Mouse (Mus musculus) hindbrain, embryonic 11.5 days (tissue): Measurements from ENCODE around the gene Spon1. TPM values are rescaled to one million over a fixed set of nuclear protein-coding genes. Genes with fewer than 3 reads are reported as not detected.

Source experiments
- ATAC-seq: fragments of 200-750 bp; cut with Nextera tagmentation; 2 replicates; pipeline ENCODE4 v1.8.0; 2017; ENCODE audit warnings: mild to moderate bottlenecking, moderate TSS enrichment, moderate library complexity; ENCODE audit not compliant: low FRiP score
- DNase-seq: peaks from one replicate; pipeline ENCODE4 v3.0.0-alpha.2; 2015; ENCODE audit warnings: low spot score
- H3K27ac ChIP-seq: fragments of 300-500 bp; sonication (generic); 2 replicates; pipeline ENCODE4 v1.5.1; 2014; ENCODE audit warnings: mild to moderate bottlenecking, low read depth, low read length
- H3K27me3 ChIP-seq: fragments of 300-500 bp; sonication (generic); 2 replicates; pipeline ENCODE4 v1.6.1; 2014; ENCODE audit warnings: mild to moderate bottlenecking, low read length, moderate library complexity, mixed read lengths; ENCODE audit not compliant: control insufficient read depth, insufficient read depth
- H3K36me3 ChIP-seq: fragments of 300-500 bp; sonication (generic); 2 replicates; pipeline ENCODE4 v1.6.1; 2014; ENCODE audit warnings: mild to moderate bottlenecking, low read length, moderate library complexity, mixed read lengths; ENCODE audit not compliant: control insufficient read depth, insufficient read depth
- H3K4me1 ChIP-seq: fragments of 300-500 bp; sonication (generic); replicated peaks from 2 replicates; pipeline ENCODE4 v1.6.1; 2014; ENCODE audit warnings: low read length, mixed read lengths; ENCODE audit not compliant: control insufficient read depth, insufficient read depth
- H3K4me2 ChIP-seq: fragments of 300-500 bp; sonication (generic); replicated peaks from 2 replicates; pipeline ENCODE4 v1.6.1; 2014; ENCODE audit warnings: mild to moderate bottlenecking, low read depth, low read length
- H3K4me3 ChIP-seq: fragments of 300-500 bp; sonication (generic); 2 replicates; pipeline ENCODE4 v1.5.1; 2014; ENCODE audit warnings: low read depth, low read length
- H3K9ac ChIP-seq: fragments of 300-500 bp; sonication (generic); 2 replicates; pipeline ENCODE4 v1.6.1; 2014; ENCODE audit warnings: low read depth, low read length
- H3K9me3 ChIP-seq: fragments of 300-500 bp; sonication (generic); 2 replicates; pipeline ENCODE4 v1.6.1; 2016; ENCODE audit warnings: low read length; ENCODE audit not compliant: control insufficient read depth
- WGBS: fragments of 180-500 bp; shearing (Covaris S2); extraction: QIAGEN DNeasy Blood & Tissue Kit; methylation state at CpG from one replicate; pipeline ENCODE4 v1.1.7; 2014; 5-methylcytosine and 5-hydroxymethylcytosine counted together
- polyA plus RNA-seq: library from polyadenylated mRNA; unstranded; fragments of >200 nt; fragmentation: Nextera tagmentation; extraction: Ambion mirVana; gene quantifications from 2 replicates; pipeline ENCODE4 v1.2.1, GENCODE M21; 2014

The Spon1 gene
- polyA plus RNA-seq, 1 experiment from 2014 or later = 72.3 TPM

DNA sequence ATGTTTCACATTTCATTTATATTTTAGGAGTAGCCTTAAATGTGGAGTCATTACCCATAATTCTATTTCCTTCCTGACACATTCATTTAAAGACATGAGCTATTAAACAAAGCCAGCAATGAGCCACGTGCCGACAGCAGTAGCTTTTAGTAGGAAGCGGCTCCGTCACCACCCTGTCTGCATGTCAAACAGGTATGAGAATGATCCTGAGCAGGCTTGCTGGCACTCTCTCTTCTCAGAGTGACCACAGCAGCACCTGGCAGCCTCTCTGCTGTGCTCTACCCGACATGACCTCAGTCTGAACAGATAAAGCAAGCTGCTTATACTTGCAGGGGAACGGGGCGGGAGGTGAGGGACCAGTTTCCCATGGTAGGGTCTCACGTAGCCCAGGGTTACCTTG lies 297.7 kb downstream of the Spon1 start:
- DNase-seq = no peak
- H3K4me1 ChIP-seq = no peaks in the 10 kb centered on the region
- H3K36me3 ChIP-seq = no peaks in the 10 kb centered on the region
- no peaks in the 10 kb centered on the region for H3K9me3 ChIP-seq
- no peak for ATAC-seq
- no peaks in the 10 kb centered on the region for H3K27me3 ChIP-seq
- H3K4me3 ChIP-seq = no peak overlapping the region
- no peak overlapping the region for H3K4me2 ChIP-seq
- WGBS = 74% methylated on average over 8 of the region's 8 CpGs
- no peak overlapping the region for H3K9ac ChIP-seq
- no peak overlapping the region for H3K27ac ChIP-seq

DNA sequence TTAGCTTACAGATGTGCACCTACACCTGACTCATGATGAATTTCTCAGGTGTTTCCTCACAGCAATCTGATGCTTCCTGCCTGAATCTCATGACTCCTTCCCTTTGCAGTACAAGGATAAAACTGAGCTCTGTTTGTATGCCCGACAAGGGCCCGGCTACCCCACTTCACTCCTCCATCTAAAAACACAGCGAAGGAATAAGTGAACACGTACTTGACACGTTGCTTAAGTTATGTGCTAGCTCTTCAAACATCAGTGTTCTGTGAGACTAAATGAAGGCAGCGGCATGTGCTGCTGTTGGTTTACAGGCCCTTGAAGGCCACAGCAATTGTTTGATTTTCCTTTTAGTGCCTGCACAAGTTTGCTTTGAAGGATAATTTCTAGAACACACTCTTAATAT lies 298.2 kb downstream of the Spon1 start:
- no peaks in the 10 kb centered on the region for H3K27me3 ChIP-seq
- 86% methylated on average over 6 of the region's 6 CpGs for WGBS
- no peaks in the 10 kb centered on the region for H3K36me3 ChIP-seq
- H3K9me3 ChIP-seq = no peaks in the 10 kb centered on the region
- no peak overlapping the region for H3K4me2 ChIP-seq
- no peak overlapping the region for H3K27ac ChIP-seq
- no peak overlapping the region for H3K4me3 ChIP-seq
- H3K4me1 ChIP-seq = no peaks in the 10 kb centered on the region
- DNase-seq = no peak
- H3K9ac ChIP-seq = no peak overlapping the region
- ATAC-seq = no peak

DNA sequence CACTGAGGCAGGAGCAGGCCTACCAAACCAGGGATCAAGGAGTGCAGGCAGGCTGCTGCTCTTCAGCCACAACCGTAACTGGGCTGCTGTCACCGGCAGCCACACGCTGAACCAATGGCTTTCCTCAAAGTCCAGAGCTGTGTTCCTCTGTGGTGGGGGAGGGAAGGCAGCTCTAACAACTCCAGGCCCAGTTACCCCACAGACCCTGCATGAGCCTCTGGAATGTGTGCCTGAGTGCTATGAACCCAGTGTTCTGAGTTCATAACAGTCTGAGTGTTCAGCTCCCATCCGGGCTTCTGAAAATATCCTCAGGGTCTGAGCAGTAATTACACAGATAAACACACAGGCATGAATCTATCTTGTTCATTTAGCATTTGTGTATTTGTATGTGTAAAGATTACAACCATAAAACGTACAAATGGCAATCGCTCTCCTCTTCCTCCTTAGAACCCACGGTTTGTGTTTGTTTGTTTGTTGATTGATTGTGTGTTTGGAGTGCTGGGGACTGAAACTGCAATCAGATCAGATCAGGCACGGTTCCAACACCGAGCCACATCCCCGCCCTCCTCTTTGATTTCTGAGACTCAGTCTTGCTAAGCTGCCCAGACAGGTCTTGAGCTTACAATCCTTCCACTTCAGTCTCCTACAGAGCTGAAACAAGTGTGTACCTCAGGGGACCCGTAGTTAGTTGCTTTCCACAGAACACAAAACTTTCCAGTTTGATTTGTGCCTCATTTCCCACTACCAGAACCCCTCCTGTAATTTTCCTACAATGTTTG lies 299.8 kb downstream of the Spon1 start:
- DNase-seq = no peak
- H3K4me1 ChIP-seq = no peaks in the 10 kb centered on the region
- H3K4me2 ChIP-seq = no peak overlapping the region
- H3K27ac ChIP-seq = no peak overlapping the region
- H3K27me3 ChIP-seq = no peaks in the 10 kb centered on the region
- no peaks in the 10 kb centered on the region for H3K36me3 ChIP-seq
- no peak overlapping the region for H3K4me3 ChIP-seq
- no peak overlapping the region for H3K9ac ChIP-seq
- 47% methylated on average over 11 of the region's 11 CpGs for WGBS
- no peaks in the 10 kb centered on the region for H3K9me3 ChIP-seq
- no peak for ATAC-seq

DNA sequence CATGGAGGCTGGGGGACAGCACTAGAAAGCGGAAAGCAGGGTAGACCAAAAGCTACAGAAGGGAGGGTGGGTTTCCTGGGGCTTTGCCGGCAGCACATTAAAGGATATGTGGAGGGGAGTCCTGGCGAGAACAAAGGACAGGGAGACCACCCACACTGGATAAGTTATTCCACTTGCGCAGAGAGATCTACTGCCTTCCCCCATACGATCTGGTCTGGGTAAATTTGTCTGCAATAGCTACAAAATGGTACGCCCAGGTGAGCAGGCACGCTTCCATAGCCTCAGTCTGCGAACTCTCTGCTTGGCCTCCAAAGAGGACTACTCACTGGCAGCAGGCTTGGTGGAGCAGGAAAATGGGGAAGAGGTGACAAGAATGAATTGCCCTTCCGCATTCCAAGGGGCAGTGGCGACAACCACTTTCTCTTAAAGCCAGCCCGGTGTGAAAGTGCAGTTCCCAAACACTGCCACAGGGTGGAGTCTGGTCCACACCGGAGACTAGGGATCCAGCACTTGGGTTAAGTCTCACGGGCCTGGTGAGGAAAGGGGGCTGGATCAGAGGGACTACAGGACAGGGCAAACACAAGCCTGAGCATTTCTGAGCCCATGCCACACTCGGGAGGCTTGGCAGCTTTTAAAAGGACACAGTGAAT lies 300.9 kb downstream of the Spon1 start:
- H3K4me3 ChIP-seq = no peak overlapping the region
- no peak overlapping the region for H3K9ac ChIP-seq

DNA sequence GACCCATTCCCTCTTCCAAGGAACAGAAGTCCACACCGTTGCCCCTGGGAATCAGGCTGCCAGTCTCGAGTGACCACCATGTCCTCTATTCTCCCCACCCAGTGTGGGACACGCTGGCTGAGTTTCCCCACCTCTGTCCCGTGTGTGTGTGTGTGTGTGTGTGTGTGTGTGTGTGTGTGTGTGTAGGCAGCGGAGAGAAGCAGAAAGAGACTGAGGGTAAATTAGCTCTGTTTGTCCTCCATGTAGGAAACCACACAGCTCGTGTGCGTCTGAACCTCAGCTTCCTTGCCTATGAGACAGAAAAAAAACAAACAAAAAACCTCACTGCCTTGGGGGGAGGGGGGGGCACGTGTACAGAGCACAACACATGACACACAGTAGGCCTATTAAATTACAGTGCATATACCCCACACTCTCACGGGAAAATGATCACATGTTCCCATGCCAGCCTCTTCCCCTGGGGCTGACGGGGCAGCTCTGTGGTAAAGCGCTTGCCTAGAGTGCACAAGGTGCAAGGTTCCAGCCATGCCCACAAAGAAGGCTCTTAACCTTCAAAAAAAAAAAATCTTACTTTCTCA lies 303.2 kb downstream of the Spon1 start:
- DNase-seq (no peak), ATAC-seq (no peak)
- H3K4me3 ChIP-seq = no peak overlapping the region
- H3K9me3 ChIP-seq = no peaks in the 10 kb centered on the region
- 0 out of 2 replicates have a peak, but pooled peaks cover 2% of the 10 kb centered on the region for H3K4me1 ChIP-seq
- WGBS = 78% methylated on average over 11 of the region's 11 CpGs
- no peaks in the 10 kb centered on the region for H3K36me3 ChIP-seq
- no peak overlapping the region for H3K4me2 ChIP-seq
- no peaks in the 10 kb centered on the region for H3K27me3 ChIP-seq
- no peak overlapping the region for H3K9ac ChIP-seq
- no peak overlapping the region for H3K27ac ChIP-seq

More for the DNA sequence above, 300.9 kb downstream of the Spon1 start:
- peak overlapping the region; percentile 40 for H3K4me2 ChIP-seq
- no peak overlapping the region for H3K27ac ChIP-seq
- no peaks in the 10 kb centered on the region for H3K9me3 ChIP-seq
- DNase-seq (peak; percentile 89), ATAC-seq (peak; percentile 64)
- H3K36me3 ChIP-seq = no peaks in the 10 kb centered on the region
- no peaks in the 10 kb centered on the region for H3K27me3 ChIP-seq
- 0 out of 2 replicates have a peak, but pooled peaks cover 2% of the 10 kb centered on the region for H3K4me1 ChIP-seq
- WGBS = 5% methylated on average over 14 of the region's 14 CpGs

DNA sequence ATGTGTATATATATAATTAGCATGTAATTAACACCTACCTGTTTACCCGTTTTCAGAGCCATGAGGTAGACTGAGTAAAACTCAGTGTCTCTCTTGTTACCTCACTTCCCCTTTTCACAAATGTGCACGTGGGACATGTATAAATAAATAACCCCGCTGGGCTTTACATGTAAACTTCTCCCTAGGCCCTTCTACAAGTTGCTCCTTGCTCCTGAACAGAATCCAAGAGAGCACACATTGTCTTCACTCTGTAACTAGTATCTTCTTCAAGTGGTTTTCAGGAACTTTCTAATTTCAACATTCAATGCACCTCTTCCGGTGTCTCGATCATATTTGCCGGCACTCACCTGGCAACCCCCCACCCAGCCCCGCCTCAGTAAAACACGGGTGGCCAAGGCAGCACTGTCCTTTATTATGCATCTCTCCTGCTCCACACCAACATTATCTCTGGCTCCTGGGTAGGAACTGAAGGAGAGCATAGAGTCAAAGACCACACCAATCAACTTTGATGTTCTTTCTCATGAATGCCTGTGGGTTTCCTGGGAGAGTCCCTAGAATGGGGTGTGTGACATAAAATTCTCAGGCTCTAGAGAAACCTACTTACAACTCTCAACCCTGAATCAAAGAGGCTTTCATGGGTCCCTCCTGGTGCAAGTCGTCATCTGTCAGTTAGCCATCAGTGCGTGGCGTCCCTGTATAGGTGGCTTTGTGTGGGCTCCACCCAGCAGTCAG lies 304.1 kb downstream of the Spon1 start:
- Histone ChIP-seq H3K27me3 (no peaks in the 10 kb centered on the region), H3K27ac (no peak overlapping the region), H3K4me1 (0 out of 2 replicates have a peak, but pooled peaks cover 2% of the 10 kb centered on the region), H3K4me3 (no peak overlapping the region), H3K9me3 (no peaks in the 10 kb centered on the region), H3K4me2 (no peak overlapping the region), H3K36me3 (no peaks in the 10 kb centered on the region), H3K9ac (no peak overlapping the region)
- DNase-seq (no peak), ATAC-seq (no peak)
- WGBS = 88% methylated on average over 11 of the region's 11 CpGs

DNA sequence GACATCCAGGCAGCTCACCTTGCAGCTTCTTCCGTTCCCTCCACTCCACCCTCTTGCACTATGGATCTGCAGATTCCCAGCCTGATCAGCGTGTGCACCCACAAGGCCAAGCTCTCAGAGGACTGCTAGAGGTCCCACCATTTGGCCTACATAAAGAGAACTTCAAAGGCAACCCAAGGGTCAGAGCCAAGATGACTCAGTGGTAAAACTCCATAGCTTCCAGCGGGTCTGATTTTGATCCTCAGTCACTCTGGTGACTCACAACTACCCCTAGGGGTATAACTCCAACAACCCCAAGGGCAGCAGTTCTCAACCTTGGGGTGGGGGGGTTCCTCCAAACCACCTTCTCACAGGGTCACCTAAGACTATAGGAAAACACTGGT lies 304.7 kb downstream of the Spon1 start:
- H3K4me2 ChIP-seq = no peak overlapping the region
- no peak for ATAC-seq
- 89% methylated on average over 3 of the region's 3 CpGs for WGBS

DNA sequence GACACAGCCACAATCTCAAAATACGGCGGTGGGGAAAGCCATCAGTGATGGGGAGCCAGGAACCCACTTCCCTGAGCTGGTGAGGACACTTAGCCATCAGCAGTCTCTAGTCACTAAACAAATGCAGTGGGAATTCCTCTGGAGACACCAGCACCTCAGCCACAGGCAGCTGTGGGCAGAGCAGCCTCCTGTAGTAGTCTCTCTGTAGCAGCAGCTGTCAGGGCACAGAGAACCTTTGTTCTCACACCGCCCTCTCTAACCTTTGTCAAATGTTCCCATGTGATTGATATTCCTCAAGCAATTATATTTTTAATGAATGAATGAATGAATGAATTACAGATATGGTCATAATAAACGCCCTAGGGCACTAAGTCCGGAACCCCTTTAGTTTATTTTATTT lies 305.6 kb downstream of the Spon1 start:
- WGBS = 73% methylated on average over 5 of the region's 5 CpGs

More for the DNA sequence above, 304.7 kb downstream of the Spon1 start:
- Histone ChIP-seq H3K9ac (no peak overlapping the region), H3K27me3 (no peaks in the 10 kb centered on the region), H3K4me3 (no peak overlapping the region), H3K36me3 (no peaks in the 10 kb centered on the region), H3K4me1 (0 out of 2 replicates have a peak, but pooled peaks cover 2% of the 10 kb centered on the region), H3K27ac (no peak overlapping the region), H3K9me3 (no peaks in the 10 kb centered on the region)
- no peak for DNase-seq

More for the DNA sequence above, 305.6 kb downstream of the Spon1 start:
- Histone ChIP-seq H3K4me3 (no peak overlapping the region), H3K36me3 (no peaks in the 10 kb centered on the region), H3K4me1 (0 out of 2 replicates have a peak, but pooled peaks cover 2% of the 10 kb centered on the region), H3K27ac (no peak overlapping the region), H3K27me3 (no peaks in the 10 kb centered on the region), H3K9ac (no peak overlapping the region), H3K4me2 (no peak overlapping the region), H3K9me3 (no peaks in the 10 kb centered on the region)
- ATAC-seq (no peak), DNase-seq (peak; percentile 20)
